Mouse (Mus musculus) liver, embryonic 13.5 days (tissue): Measurements from ENCODE around the gene Frmpd1. TPM values are rescaled to one million over a fixed set of nuclear protein-coding genes. Genes with fewer than 3 reads are reported as not detected.
A peak's percentile ranks its signal among the peaks of the same experiment; 100 is the strongest.

Experiments used
- ATAC-seq: fragments of 200-750 bp; cut with Nextera tagmentation; 2 replicates; pipeline ENCODE4 v1.8.0; 2017; ENCODE audit warnings: low read depth, mild to moderate bottlenecking, moderate number of reproducible peaks, moderate library complexity
- DNase-seq: peaks from one replicate; pipeline ENCODE4 v3.0.0; 2022
- H3K27ac ChIP-seq: fragments of 300-500 bp; sonication (generic); 2 replicates; pipeline ENCODE4 v1.5.1; 2015; ENCODE audit warnings: moderate library complexity, mild to moderate bottlenecking, inconsistent platforms
- H3K27me3 ChIP-seq: fragments of 300-500 bp; sonication (generic); 2 replicates; pipeline ENCODE4 v1.6.1; 2015; ENCODE audit warnings: mild to moderate bottlenecking, inconsistent platforms
- H3K36me3 ChIP-seq: fragments of 300-500 bp; sonication (generic); 2 replicates; pipeline ENCODE4 v1.6.1; 2015; ENCODE audit warnings: mild to moderate bottlenecking, inconsistent platforms
- H3K4me1 ChIP-seq: fragments of 300-500 bp; sonication (generic); replicated peaks from 2 replicates; pipeline ENCODE4 v1.6.1; 2015; ENCODE audit warnings: inconsistent platforms
- H3K4me2 ChIP-seq: fragments of 300-500 bp; sonication (generic); 2 replicates; pipeline ENCODE4 v1.6.1; 2015; ENCODE audit warnings: inconsistent platforms, mild to moderate bottlenecking, moderate library complexity
- H3K4me3 ChIP-seq: fragments of 300-500 bp; sonication (generic); replicated peaks from 2 replicates; pipeline ENCODE4 v1.5.1; 2015; ENCODE audit warnings: mild to moderate bottlenecking, inconsistent platforms
- H3K9ac ChIP-seq: fragments of 300-500 bp; sonication (generic); 2 replicates; pipeline ENCODE4 v1.6.1; 2015; ENCODE audit warnings: mild to moderate bottlenecking, inconsistent platforms
- H3K9me3 ChIP-seq: fragments of 300-500 bp; sonication (generic); replicated peaks from 2 replicates; pipeline ENCODE4 v1.6.1; 2016; ENCODE audit warnings: inconsistent platforms
- WGBS: fragments of 180-500 bp; shearing (Covaris S2); methylation state at CpG from one replicate; pipeline ENCODE4 v1.1.7; 2015; ENCODE audit not compliant: insufficient replicate concordance; 5-methylcytosine and 5-hydroxymethylcytosine counted together
- polyA plus RNA-seq: library from polyadenylated mRNA; unstranded; fragments of >200 nt; fragmentation: Nextera tagmentation; extraction: Ambion mirVana; gene quantifications from 2 replicates; pipeline ENCODE4 v1.2.1, GENCODE M21; 2015

Frmpd1 gene
- polyA plus RNA-seq, 1 experiment from 2014 or later = 0.22 TPM

GRCm38 (mm10) chr4:45241330-45241729, 56.7 kb downstream of the Frmpd1 start:
- 48% methylated on average over 5 of the region's 5 CpGs for WGBS
- no peak overlapping the region for H3K9ac ChIP-seq
- H3K27ac ChIP-seq = no peak overlapping the region
- no peaks in the 10 kb centered on the region for H3K36me3 ChIP-seq
- no peaks in the 10 kb centered on the region for H3K27me3 ChIP-seq
- H3K9me3 ChIP-seq = no peaks in the 10 kb centered on the region
- H3K4me2 ChIP-seq = no peak overlapping the region
- 0 out of 2 replicates have a peak, but pooled peaks have one; percentile 26 for ATAC-seq
- DNase-seq = peak; percentile 15
- no peak overlapping the region for H3K4me3 ChIP-seq
- peaks cover 33% of the 10 kb centered on the region for H3K4me1 ChIP-seq

- no peaks in the 10 kb centered on the region for H3K27me3 ChIP-seq
- no peaks in the 10 kb centered on the region for H3K36me3 ChIP-seq
- H3K27ac ChIP-seq = no peak overlapping the region
- ATAC-seq (no peak), DNase-seq (no peak)
- peaks cover 33% of the 10 kb centered on the region for H3K4me1 ChIP-seq
- no peak overlapping the region for H3K9ac ChIP-seq
- no peak overlapping the region for H3K4me3 ChIP-seq
- WGBS = 62% methylated on average over 7 of the region's 7 CpGs
- no peaks in the 10 kb centered on the region for H3K9me3 ChIP-seq
- H3K4me2 ChIP-seq = no peak overlapping the region
Observed at GRCm38 (mm10) chr4:45242163-45242562, 57.5 kb downstream of the Frmpd1 start.

- H3K27me3 ChIP-seq = no peaks in the 10 kb centered on the region
- no peaks in the 10 kb centered on the region for H3K36me3 ChIP-seq
- peak overlapping the region; percentile 48 for H3K4me2 ChIP-seq
- 14% methylated on average over 15 of the region's 15 CpGs for WGBS
- H3K27ac ChIP-seq = peak overlapping the region; percentile 72
- peaks cover 33% of the 10 kb centered on the region for H3K4me1 ChIP-seq
- no peaks in the 10 kb centered on the region for H3K9me3 ChIP-seq
- ATAC-seq (peak; percentile 95), DNase-seq (peak; percentile 43)
- peak overlapping the region; percentile 16; the same call in 1 of the 2 replicates for H3K4me3 ChIP-seq
- 0 out of 2 replicates have a peak overlapping the region, but pooled peaks have one; percentile 31 for H3K9ac ChIP-seq
Observed at GRCm38 (mm10) chr4:45243211-45243902, 58.7 kb downstream of the Frmpd1 start.

- Histone ChIP-seq H3K9me3 (no peaks in the 10 kb centered on the region), H3K27me3 (no peaks in the 10 kb centered on the region), H3K36me3 (no peaks in the 10 kb centered on the region), H3K4me1 (no peaks in the 10 kb centered on the region), H3K9ac (no peak overlapping the region), H3K27ac (no peak overlapping the region), H3K4me2 (no peak overlapping the region), H3K4me3 (no peak overlapping the region)
- WGBS = 80% methylated on average over 8 of the region's 8 CpGs
- DNase-seq = no peak
- no peak for ATAC-seq
Observed at GRCm38 (mm10) chr4:45251265-45251664, 66.6 kb downstream of the Frmpd1 start.

GRCm38 (mm10) chr4:45252861-45253262, 68.2 kb downstream of the Frmpd1 start:
- Histone ChIP-seq H3K9ac (no peak overlapping the region), H3K4me2 (no peak overlapping the region), H3K27ac (no peak overlapping the region), H3K9me3 (no peaks in the 10 kb centered on the region), H3K27me3 (no peaks in the 10 kb centered on the region), H3K4me1 (no peaks in the 10 kb centered on the region), H3K36me3 (no peaks in the 10 kb centered on the region), H3K4me3 (no peak overlapping the region)
- WGBS = 62% methylated on average over 9 of the region's 9 CpGs
- DNase-seq = no peak
- no peak for ATAC-seq

- H3K36me3 ChIP-seq = no peaks in the 10 kb centered on the region
- DNase-seq (no peak), ATAC-seq (no peak)
- H3K27me3 ChIP-seq = no peaks in the 10 kb centered on the region
- H3K4me1 ChIP-seq = no peaks in the 10 kb centered on the region
- H3K27ac ChIP-seq = no peak overlapping the region
- H3K9ac ChIP-seq = no peak overlapping the region
- WGBS = 45% methylated on average over 11 of the region's 11 CpGs
- no peaks in the 10 kb centered on the region for H3K9me3 ChIP-seq
- no peak overlapping the region for H3K4me2 ChIP-seq
- no peak overlapping the region for H3K4me3 ChIP-seq
Observed at GRCm38 (mm10) chr4:45253839-45254601, 69.3 kb downstream of the Frmpd1 start.

- no peak for ATAC-seq
- no peak for DNase-seq
- H3K9ac ChIP-seq = no peak overlapping the region
- H3K4me3 ChIP-seq = no peak overlapping the region
- no peaks in the 10 kb centered on the region for H3K4me1 ChIP-seq
- H3K27ac ChIP-seq = no peak overlapping the region
- H3K9me3 ChIP-seq = no peaks in the 10 kb centered on the region
- WGBS = 47% methylated on average over 4 of the region's 4 CpGs
- H3K4me2 ChIP-seq = no peak overlapping the region
- H3K27me3 ChIP-seq = no peaks in the 10 kb centered on the region
- no peaks in the 10 kb centered on the region for H3K36me3 ChIP-seq
Observed at GRCm38 (mm10) chr4:45259232-45259832, 74.7 kb downstream of the Frmpd1 start.

GRCm38 (mm10) chr4:45261551-45261950, 76.9 kb downstream of the Frmpd1 start:
- Histone ChIP-seq H3K36me3 (no peaks in the 10 kb centered on the region), H3K27ac (no peak overlapping the region), H3K27me3 (no peaks in the 10 kb centered on the region; the same call in 1 of the 2 replicates), H3K4me1 (no peaks in the 10 kb centered on the region), H3K4me3 (no peak overlapping the region), H3K9me3 (no peaks in the 10 kb centered on the region), H3K4me2 (no peak overlapping the region), H3K9ac (no peak overlapping the region)
- DNase-seq = no peak
- no peak for ATAC-seq
- WGBS = 78% methylated on average over 4 of the region's 4 CpGs

- H3K9me3 ChIP-seq = no peaks in the 10 kb centered on the region
- H3K27ac ChIP-seq = peak overlapping the region; percentile 53; the same call in 1 of the 2 replicates
- ATAC-seq = peak; percentile 89
- H3K4me2 ChIP-seq = peak overlapping the region; percentile 32
- no peak overlapping the region for H3K4me3 ChIP-seq
- H3K9ac ChIP-seq = peak overlapping the region; percentile 41; the same call in 1 of the 2 replicates
- peaks cover 28% of the 10 kb centered on the region for H3K4me1 ChIP-seq
- no peaks in the 10 kb centered on the region for H3K36me3 ChIP-seq
- no peaks in the 10 kb centered on the region; the same call in 1 of the 2 replicates for H3K27me3 ChIP-seq
- DNase-seq = peak; percentile 51
- 14% methylated on average over 3 of the region's 3 CpGs for WGBS
Observed at GRCm38 (mm10) chr4:45267883-45268282, 83.2 kb downstream of the Frmpd1 start.

- WGBS = 92% methylated on average over 10 of the region's 10 CpGs
- no peaks in the 10 kb centered on the region for H3K27me3 ChIP-seq
- DNase-seq (no peak), ATAC-seq (no peak)
- H3K9ac ChIP-seq = no peak overlapping the region
- no peak overlapping the region for H3K4me2 ChIP-seq
- H3K4me1 ChIP-seq = peaks cover 28% of the 10 kb centered on the region
- H3K36me3 ChIP-seq = no peaks in the 10 kb centered on the region
- H3K27ac ChIP-seq = no peak overlapping the region
- no peaks in the 10 kb centered on the region for H3K9me3 ChIP-seq
- H3K4me3 ChIP-seq = no peak overlapping the region
Observed at GRCm38 (mm10) chr4:45271041-45271452, 86.4 kb downstream of the Frmpd1 start.

- Histone ChIP-seq H3K4me2 (no peak overlapping the region), H3K4me1 (no peaks in the 10 kb centered on the region), H3K27me3 (no peaks in the 10 kb centered on the region), H3K36me3 (no peaks in the 10 kb centered on the region), H3K4me3 (no peak overlapping the region), H3K27ac (no peak overlapping the region), H3K9me3 (no peaks in the 10 kb centered on the region), H3K9ac (no peak overlapping the region)
- ATAC-seq (no peak), DNase-seq (no peak)
- 76% methylated on average over 8 of the region's 8 CpGs for WGBS
Observed at GRCm38 (mm10) chr4:45275770-45276169, 91.1 kb downstream of the Frmpd1 start.
